Mouse (Mus musculus): Measurements from ENCODE around the gene Hsd17b1. TPM values are rescaled to one million over a fixed set of nuclear protein-coding genes. Genes with fewer than 3 reads are reported as not detected.

The Hsd17b1 gene
- total RNA-seq, 1 experiment, result 2.4 TPM

DNA sequence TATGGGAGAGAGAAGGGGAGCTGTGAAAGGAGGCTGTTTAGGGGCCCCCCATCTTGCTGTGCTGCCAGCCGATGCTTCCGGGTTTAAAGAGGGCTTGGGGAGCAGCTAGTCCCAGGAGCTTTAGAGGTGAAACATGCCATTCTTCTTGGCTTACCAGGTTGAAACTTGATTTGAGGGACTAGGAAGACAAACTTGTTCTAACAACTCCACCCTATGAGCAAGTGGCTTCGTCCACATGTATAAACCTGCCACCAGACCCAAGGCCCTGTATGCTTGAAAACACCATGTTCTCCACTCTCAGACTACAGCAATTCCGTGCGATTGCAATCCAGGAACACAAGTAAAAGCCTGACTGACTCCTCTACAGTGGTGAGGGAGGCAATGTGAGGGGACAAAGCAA, 24.8 kb downstream of the Hsd17b1 start:
- 0 out of 4 replicates have a peak, but pooled peaks cover 0 to 2% of the 10 kb centered on the region in 2 experiments for H3K4me1 ChIP-seq (ENCODE audit: control insufficient read depth in 2 of 2, insufficient read depth in 2 of 2, low read length in 2 of 2, poor library complexity in 1 of 2)
- no peak for DNase-seq (ENCODE audit: low read depth, low spot score)
- TF ChIP-seq ZC3H11A (IDR thresholded peaks at IDR 0.05; ENCODE audit: borderline replicate concordance, low read depth, low read length) (no peak), HCFC1 (IDR thresholded peaks at IDR 0.05; ENCODE audit: borderline replicate concordance, insufficient read depth, low read length) (no peak), MAFK (IDR thresholded peaks at IDR 0.05; ENCODE audit: insufficient read depth, low read depth, low read length) (no peak), ZNF384 (IDR thresholded peaks at IDR 0.05; ENCODE audit: low read depth, low read length) (no peak), CHD2 (IDR thresholded peaks at IDR 0.05; ENCODE audit: low read depth, low read length) (no peak)
- H3K27ac ChIP-seq (ENCODE audit: insufficient read depth, low read depth, low read length, poor library complexity, severe bottlenecking), result no peak overlapping the region
- no peak overlapping the region for H3K4me3 ChIP-seq (ENCODE audit: insufficient read depth in 1 of 2, low read depth in 1 of 2, low read length in 2 of 2, poor library complexity in 1 of 2, severe bottlenecking in 1 of 2)
- H3K9ac ChIP-seq (ENCODE audit: insufficient read depth, low read depth, low read length, poor library complexity, severe bottlenecking), result no peak overlapping the region
- in situ Hi-C loops (cut with MboI; ENCODE audit: low sequenced_read_pairs in 2 of 2, unreplicated experiment in 2 of 2), result no loop called here
- peaks cover 22% of the 10 kb centered on the region for H3K36me3 ChIP-seq (ENCODE audit: control insufficient read depth, insufficient read depth, low read length, poor library complexity, severe bottlenecking)
- no peaks in the 10 kb centered on the region for H3K9me3 ChIP-seq (ENCODE audit: control insufficient read depth, insufficient read depth, low read depth, low read length)

- H3K9ac ChIP-seq (ENCODE audit: insufficient read depth, low read depth, low read length, poor library complexity, severe bottlenecking), result no peak overlapping the region
- DNase-seq (ENCODE audit: low read depth, low spot score), result no peak
- in situ Hi-C loops (cut with MboI; ENCODE audit: low sequenced_read_pairs in 2 of 2, unreplicated experiment in 2 of 2), result no loop called here
- H3K36me3 ChIP-seq (ENCODE audit: control insufficient read depth, insufficient read depth, low read length, poor library complexity, severe bottlenecking), result peaks cover 3% of the 10 kb centered on the region; the same call in 1 of the 2 replicates
- no peak for TF ChIP-seq HCFC1 (IDR thresholded peaks at IDR 0.05; ENCODE audit: borderline replicate concordance, insufficient read depth, low read length)
- no peak for TF ChIP-seq ZNF384 (IDR thresholded peaks at IDR 0.05; ENCODE audit: low read depth, low read length)
- no peak for TF ChIP-seq MAFK (IDR thresholded peaks at IDR 0.05; ENCODE audit: insufficient read depth, low read depth, low read length)
- TF ChIP-seq ZC3H11A (IDR thresholded peaks at IDR 0.05; ENCODE audit: borderline replicate concordance, low read depth, low read length), result no peak
- no peak for TF ChIP-seq CHD2 (IDR thresholded peaks at IDR 0.05; ENCODE audit: low read depth, low read length)
- H3K9me3 ChIP-seq (ENCODE audit: control insufficient read depth, insufficient read depth, low read depth, low read length), result no peaks in the 10 kb centered on the region
- 0 out of 4 replicates have a peak, but pooled peaks cover 0 to 2% of the 10 kb centered on the region in 2 experiments for H3K4me1 ChIP-seq (ENCODE audit: control insufficient read depth in 2 of 2, insufficient read depth in 2 of 2, low read length in 2 of 2, poor library complexity in 1 of 2)
- H3K4me3 ChIP-seq (ENCODE audit: insufficient read depth in 1 of 2, low read depth in 1 of 2, low read length in 2 of 2, poor library complexity in 1 of 2, severe bottlenecking in 1 of 2), result no peak overlapping the region
- H3K27ac ChIP-seq (ENCODE audit: insufficient read depth, low read depth, low read length, poor library complexity, severe bottlenecking), result no peak overlapping the region
Observed at GRCm38 (mm10) chr11:101109351-101109750, 31.1 kb downstream of the Hsd17b1 start.

DNA sequence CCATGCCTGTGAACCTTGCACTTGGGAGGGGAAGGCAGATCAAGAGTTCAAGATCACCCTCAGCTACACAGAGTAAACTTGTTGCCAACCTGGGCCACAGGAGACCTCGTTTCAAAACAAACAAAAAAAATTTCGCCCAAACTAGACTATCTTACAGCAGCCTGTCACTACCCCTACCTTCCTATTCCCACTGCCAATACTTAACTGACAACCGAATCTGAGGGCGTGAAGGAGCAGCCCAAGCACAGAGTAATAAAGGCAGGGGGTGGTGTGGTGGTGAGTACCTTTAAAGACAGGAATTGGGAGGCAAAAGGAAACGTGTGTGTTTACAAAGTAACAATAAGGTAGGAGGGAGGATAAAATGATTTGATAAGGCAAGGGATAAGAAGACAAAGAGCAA, 32.5 kb downstream of the Hsd17b1 start:
- H3K4me1 ChIP-seq (ENCODE audit: control insufficient read depth in 2 of 2, insufficient read depth in 2 of 2, low read length in 2 of 2, poor library complexity in 1 of 2), result 0 out of 4 replicates have a peak, but pooled peaks cover 0 to 2% of the 10 kb centered on the region in 2 experiments
- H3K4me3 ChIP-seq (ENCODE audit: insufficient read depth in 1 of 2, low read depth in 1 of 2, low read length in 2 of 2, poor library complexity in 1 of 2, severe bottlenecking in 1 of 2), result no peak overlapping the region
- H3K9ac ChIP-seq (ENCODE audit: insufficient read depth, low read depth, low read length, poor library complexity, severe bottlenecking), result no peak overlapping the region
- no peaks in the 10 kb centered on the region for H3K9me3 ChIP-seq (ENCODE audit: control insufficient read depth, insufficient read depth, low read depth, low read length)
- DNase-seq (ENCODE audit: low read depth, low spot score), result no peak
- H3K36me3 ChIP-seq (ENCODE audit: control insufficient read depth, insufficient read depth, low read length, poor library complexity, severe bottlenecking), result peaks cover 3% of the 10 kb centered on the region; the same call in 1 of the 2 replicates
- no peak overlapping the region for H3K27ac ChIP-seq (ENCODE audit: insufficient read depth, low read depth, low read length, poor library complexity, severe bottlenecking)
- in situ Hi-C loops (cut with MboI; ENCODE audit: low sequenced_read_pairs in 2 of 2, unreplicated experiment in 2 of 2), result no loop called here
- TF ChIP-seq ZC3H11A (IDR thresholded peaks at IDR 0.05; ENCODE audit: borderline replicate concordance, low read depth, low read length) (no peak), CHD2 (IDR thresholded peaks at IDR 0.05; ENCODE audit: low read depth, low read length) (no peak), ZNF384 (IDR thresholded peaks at IDR 0.05; ENCODE audit: low read depth, low read length) (no peak), MAFK (IDR thresholded peaks at IDR 0.05; ENCODE audit: insufficient read depth, low read depth, low read length) (no peak), HCFC1 (IDR thresholded peaks at IDR 0.05; ENCODE audit: borderline replicate concordance, insufficient read depth, low read length) (no peak)

- H3K36me3 ChIP-seq (ENCODE audit: control insufficient read depth, insufficient read depth, low read length, poor library complexity, severe bottlenecking), result peaks cover 3% of the 10 kb centered on the region; the same call in 1 of the 2 replicates
- no peak for DNase-seq (ENCODE audit: low read depth, low spot score)
- in situ Hi-C loops (cut with MboI; ENCODE audit: low sequenced_read_pairs in 2 of 2, unreplicated experiment in 2 of 2), result no loop called here
- no peak overlapping the region for H3K4me3 ChIP-seq (ENCODE audit: insufficient read depth in 1 of 2, low read depth in 1 of 2, low read length in 2 of 2, poor library complexity in 1 of 2, severe bottlenecking in 1 of 2)
- TF ChIP-seq ZNF384 (IDR thresholded peaks at IDR 0.05; ENCODE audit: low read depth, low read length) (no peak), ZC3H11A (IDR thresholded peaks at IDR 0.05; ENCODE audit: borderline replicate concordance, low read depth, low read length) (no peak), CHD2 (IDR thresholded peaks at IDR 0.05; ENCODE audit: low read depth, low read length) (no peak), MAFK (IDR thresholded peaks at IDR 0.05; ENCODE audit: insufficient read depth, low read depth, low read length) (no peak), HCFC1 (IDR thresholded peaks at IDR 0.05; ENCODE audit: borderline replicate concordance, insufficient read depth, low read length) (no peak)
- no peak overlapping the region for H3K9ac ChIP-seq (ENCODE audit: insufficient read depth, low read depth, low read length, poor library complexity, severe bottlenecking)
- no peaks in the 10 kb centered on the region for H3K9me3 ChIP-seq (ENCODE audit: control insufficient read depth, insufficient read depth, low read depth, low read length)
- H3K27ac ChIP-seq (ENCODE audit: insufficient read depth, low read depth, low read length, poor library complexity, severe bottlenecking), result no peak overlapping the region
- H3K4me1 ChIP-seq (ENCODE audit: control insufficient read depth in 2 of 2, insufficient read depth in 2 of 2, low read length in 2 of 2, poor library complexity in 1 of 2), result 0 out of 4 replicates have a peak, but pooled peaks cover 0 to 2% of the 10 kb centered on the region in 2 experiments
Observed at GRCm38 (mm10) chr11:101111178-101111577, 33.0 kb downstream of the Hsd17b1 start.

Data from ES-E14 (cell line).